Mouse (Mus musculus) hindbrain, embryonic 11.5 days (tissue): ENCODE measurements around the gene Krt88. TPM values are rescaled to one million over a fixed set of nuclear protein-coding genes. Genes with fewer than 3 reads are reported as not detected.

Experiments used
- ATAC-seq: fragments of 200-750 bp; cut with Nextera tagmentation; 2 replicates; pipeline ENCODE4 v1.8.0; 2017; ENCODE audit warnings: mild to moderate bottlenecking, moderate TSS enrichment, moderate library complexity; ENCODE audit not compliant: low FRiP score
- DNase-seq: peaks from one replicate; pipeline ENCODE4 v3.0.0-alpha.2; 2015; ENCODE audit warnings: low spot score
- H3K27ac ChIP-seq: fragments of 300-500 bp; sonication (generic); 2 replicates; pipeline ENCODE4 v1.5.1; 2014; ENCODE audit warnings: mild to moderate bottlenecking, low read depth, low read length
- H3K27me3 ChIP-seq: fragments of 300-500 bp; sonication (generic); 2 replicates; pipeline ENCODE4 v1.6.1; 2014; ENCODE audit warnings: mild to moderate bottlenecking, low read length, moderate library complexity, mixed read lengths; ENCODE audit not compliant: control insufficient read depth, insufficient read depth
- H3K36me3 ChIP-seq: fragments of 300-500 bp; sonication (generic); 2 replicates; pipeline ENCODE4 v1.6.1; 2014; ENCODE audit warnings: mild to moderate bottlenecking, low read length, moderate library complexity, mixed read lengths; ENCODE audit not compliant: control insufficient read depth, insufficient read depth
- H3K4me1 ChIP-seq: fragments of 300-500 bp; sonication (generic); replicated peaks from 2 replicates; pipeline ENCODE4 v1.6.1; 2014; ENCODE audit warnings: low read length, mixed read lengths; ENCODE audit not compliant: control insufficient read depth, insufficient read depth
- H3K4me2 ChIP-seq: fragments of 300-500 bp; sonication (generic); replicated peaks from 2 replicates; pipeline ENCODE4 v1.6.1; 2014; ENCODE audit warnings: mild to moderate bottlenecking, low read depth, low read length
- H3K4me3 ChIP-seq: fragments of 300-500 bp; sonication (generic); 2 replicates; pipeline ENCODE4 v1.5.1; 2014; ENCODE audit warnings: low read depth, low read length
- H3K9ac ChIP-seq: fragments of 300-500 bp; sonication (generic); 2 replicates; pipeline ENCODE4 v1.6.1; 2014; ENCODE audit warnings: low read depth, low read length
- H3K9me3 ChIP-seq: fragments of 300-500 bp; sonication (generic); 2 replicates; pipeline ENCODE4 v1.6.1; 2016; ENCODE audit warnings: low read length; ENCODE audit not compliant: control insufficient read depth
- WGBS: fragments of 180-500 bp; shearing (Covaris S2); extraction: QIAGEN DNeasy Blood & Tissue Kit; methylation state at CpG from one replicate; pipeline ENCODE4 v1.1.7; 2014; 5-methylcytosine and 5-hydroxymethylcytosine counted together
- polyA plus RNA-seq: library from polyadenylated mRNA; unstranded; fragments of >200 nt; fragmentation: Nextera tagmentation; extraction: Ambion mirVana; gene quantifications from 2 replicates; pipeline ENCODE4 v1.2.1, GENCODE M21; 2014

Gene Krt88
- polyA plus RNA-seq, 1 experiment from 2014 or later = not detected

DNA sequence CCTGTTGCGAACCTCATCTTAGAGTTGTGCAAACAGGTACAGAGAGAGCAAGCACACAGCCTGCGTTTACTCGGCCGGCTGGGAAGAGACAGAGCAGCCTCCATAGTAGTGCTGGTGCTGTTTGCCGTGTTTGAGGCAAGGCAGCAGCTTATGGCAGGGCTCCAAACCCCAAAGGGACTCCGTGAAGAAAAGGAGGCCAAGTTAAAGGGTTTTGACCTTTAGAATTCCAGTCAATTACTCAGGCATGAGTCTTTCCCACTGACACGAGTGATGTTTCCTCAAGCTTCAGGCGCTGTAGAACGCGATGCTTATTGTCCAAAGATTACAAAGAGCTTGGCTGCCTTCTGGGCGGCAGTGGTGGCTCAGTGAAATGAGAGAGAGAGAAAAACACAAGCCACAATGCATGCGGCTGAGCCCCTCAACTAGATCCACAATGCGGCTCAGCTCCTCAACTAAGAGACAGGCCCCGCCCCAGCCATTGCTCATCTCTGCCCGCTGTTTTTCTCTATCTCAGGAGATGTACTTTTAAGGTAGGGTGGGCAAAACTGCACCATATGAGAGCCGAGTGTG is 10.9 kb downstream of the Krt88 start:
- 49% methylated on average over 16 of the region's 16 CpGs for WGBS
- H3K36me3 ChIP-seq = no peaks in the 10 kb centered on the region
- 0 out of 2 replicates have a peak, but pooled peaks cover 3% of the 10 kb centered on the region for H3K4me1 ChIP-seq
- no peak overlapping the region for H3K4me2 ChIP-seq
- no peak for ATAC-seq
- H3K9me3 ChIP-seq = no peaks in the 10 kb centered on the region; the same call in 1 of the 2 replicates
- no peak overlapping the region for H3K9ac ChIP-seq
- H3K4me3 ChIP-seq = no peak overlapping the region
- H3K27me3 ChIP-seq = no peaks in the 10 kb centered on the region
- H3K27ac ChIP-seq = no peak overlapping the region
- DNase-seq = no peak

DNA sequence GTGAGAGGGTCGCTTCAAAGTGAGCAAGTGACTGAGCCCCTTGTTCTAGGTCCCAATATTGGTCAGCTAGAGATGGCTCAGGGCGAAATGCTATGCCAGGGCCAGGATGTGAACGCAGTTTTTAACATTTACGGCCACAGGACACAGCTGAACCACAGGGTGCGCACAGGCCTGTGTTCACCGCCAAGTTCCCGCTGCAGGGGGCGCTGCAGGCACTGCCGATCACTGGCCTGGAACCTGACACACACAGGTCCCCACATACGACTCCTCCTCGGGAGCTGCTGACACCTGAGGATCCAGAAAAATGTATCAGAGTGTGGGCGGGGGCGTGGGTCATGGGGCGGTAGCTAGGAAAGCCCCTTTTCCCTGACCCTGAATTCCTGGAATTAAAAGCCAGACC is 11.7 kb downstream of the Krt88 start:
- H3K9me3 ChIP-seq = no peaks in the 10 kb centered on the region; the same call in 1 of the 2 replicates
- WGBS = 79% methylated on average over 14 of the region's 14 CpGs
- ATAC-seq = no peak
- no peak overlapping the region for H3K9ac ChIP-seq
- no peak for DNase-seq
- no peaks in the 10 kb centered on the region for H3K36me3 ChIP-seq
- H3K4me1 ChIP-seq = 0 out of 2 replicates have a peak, but pooled peaks cover 3% of the 10 kb centered on the region
- no peak overlapping the region for H3K27ac ChIP-seq
- no peaks in the 10 kb centered on the region for H3K27me3 ChIP-seq
- H3K4me3 ChIP-seq = no peak overlapping the region
- no peak overlapping the region for H3K4me2 ChIP-seq

DNA sequence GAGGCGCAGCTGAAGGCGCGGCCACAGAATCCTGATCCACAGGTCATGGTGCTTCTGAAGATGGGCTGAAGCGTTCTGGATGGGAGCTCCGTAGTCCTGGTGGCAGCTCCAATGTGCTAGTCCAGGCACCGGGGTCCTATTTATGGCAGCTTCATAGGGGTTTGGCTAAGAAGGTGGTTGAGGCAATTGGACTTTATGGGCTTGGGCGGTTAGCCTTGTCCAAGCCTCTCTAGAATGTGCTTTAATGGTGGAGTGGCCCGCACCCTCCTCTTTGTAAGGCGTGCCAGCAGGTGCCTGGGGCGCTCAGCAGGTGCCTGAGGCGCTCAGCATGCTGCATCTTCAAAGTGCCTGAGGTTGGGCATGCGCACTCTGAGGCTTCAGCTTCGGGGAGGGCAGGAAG is 16.1 kb downstream of the Krt88 start, which contains the start of gene Krt81:
Gene Krt81, minus strand, starts transcription at position 101 of the 400 bp plus-strand sequence.
- DNase-seq (no peak), ATAC-seq (no peak)
- Histone ChIP-seq H3K4me3 (no peak within 1 kb of the TSS), H3K36me3 (no peaks in the 10 kb centered on the region), H3K9ac (no peak within 1 kb of the TSS), H3K27ac (no peak within 1 kb of the TSS), H3K9me3 (no peaks in the 10 kb centered on the region), H3K4me2 (no peak within 1 kb of the TSS), H3K4me1 (no peaks in the 10 kb centered on the region), H3K27me3 (no peaks in the 10 kb centered on the region)
- WGBS = 83% methylated on average over 13 of the region's 13 CpGs

DNA sequence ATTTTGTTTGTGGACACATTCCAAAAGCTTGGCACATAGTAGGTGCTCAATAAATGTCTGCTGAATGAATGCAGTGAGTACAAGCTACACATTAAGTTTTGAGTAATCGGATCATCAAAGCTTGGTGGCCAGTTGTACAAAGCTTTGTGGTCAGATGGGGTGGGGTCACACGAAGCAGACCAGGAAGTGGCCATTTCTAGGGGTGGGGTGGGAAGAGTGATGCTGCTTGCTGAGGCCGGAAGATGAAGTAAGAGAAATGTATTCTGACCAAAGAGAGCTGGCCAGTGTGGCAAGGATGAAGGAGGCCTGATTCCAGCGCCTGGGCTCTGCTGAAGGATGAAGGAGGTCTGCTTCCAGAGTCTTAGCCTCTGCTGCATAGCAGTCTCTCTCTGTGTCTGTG is 21.5 kb downstream of the Krt88 start:
- no peaks in the 10 kb centered on the region for H3K4me1 ChIP-seq
- H3K36me3 ChIP-seq = no peaks in the 10 kb centered on the region
- H3K4me3 ChIP-seq = no peak overlapping the region
- no peak overlapping the region for H3K27ac ChIP-seq
- ATAC-seq = no peak
- no peaks in the 10 kb centered on the region for H3K9me3 ChIP-seq
- DNase-seq = no peak
- H3K9ac ChIP-seq = no peak overlapping the region
- no peak overlapping the region for H3K4me2 ChIP-seq
- H3K27me3 ChIP-seq = no peaks in the 10 kb centered on the region
- WGBS = 93% methylated on average over 4 of the region's 4 CpGs

GRCm38 (mm10) chr15:101472952-101473528 is 25.5 kb downstream of the Krt88 start, which contains the start of gene Krt86:
TSS of gene Krt86 (plus strand) at chr15:101473478.
- Histone ChIP-seq H3K4me1 (no peaks in the 10 kb centered on the region), H3K27me3 (no peaks in the 10 kb centered on the region), H3K9ac (no peak within 1 kb of the TSS), H3K36me3 (no peaks in the 10 kb centered on the region), H3K4me3 (no peak within 1 kb of the TSS), H3K9me3 (no peaks in the 10 kb centered on the region), H3K27ac (no peak within 1 kb of the TSS), H3K4me2 (no peak within 1 kb of the TSS)
- DNase-seq = peak; percentile 56
- ATAC-seq = no peak
- 39% methylated on average over 10 of the region's 10 CpGs for WGBS

DNA sequence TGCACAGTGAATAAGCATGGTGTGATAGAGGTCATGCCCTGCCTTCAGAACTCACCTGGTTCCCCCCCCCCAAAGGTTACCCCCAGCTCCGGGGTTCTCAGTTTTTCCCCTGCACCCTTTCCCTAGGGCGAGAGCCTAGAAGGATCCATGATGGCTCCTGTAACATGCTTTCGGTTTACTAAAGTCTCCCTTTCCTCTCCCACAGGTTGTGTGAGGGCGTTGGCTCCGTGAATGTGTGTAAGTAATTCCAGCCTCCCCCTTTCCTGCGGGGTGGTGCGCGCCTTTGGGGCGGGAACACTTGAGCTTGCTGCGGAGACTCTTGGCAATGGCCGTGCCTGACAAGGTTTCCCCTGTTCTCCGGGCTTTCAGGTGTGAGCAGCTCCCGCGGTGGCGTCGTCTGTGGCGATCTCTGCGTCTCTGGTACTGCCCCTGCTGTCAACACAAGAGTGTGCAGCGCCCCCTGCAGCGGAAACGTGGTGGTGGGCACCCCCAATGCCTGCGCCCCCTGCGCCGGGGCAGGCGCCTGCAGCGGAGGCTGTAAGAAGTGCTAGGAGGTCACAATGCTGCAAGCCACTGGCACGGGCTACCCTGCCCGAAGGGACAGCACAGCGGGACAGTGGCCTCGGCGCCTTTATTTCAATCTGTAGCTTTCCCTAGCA is 31.6 kb downstream of the Krt88 start:
- WGBS = 13% methylated on average over 31 of the region's 31 CpGs
- DNase-seq (peak; percentile 74), ATAC-seq (no peak)
- Histone ChIP-seq H3K9me3 (no peaks in the 10 kb centered on the region), H3K4me3 (peak overlapping the region; percentile 24), H3K4me1 (peaks cover 7% of the 10 kb centered on the region), H3K9ac (peak overlapping the region; percentile 50; the same call in 1 of the 2 replicates), H3K27ac (no peak overlapping the region), H3K27me3 (peaks cover 4% of the 10 kb centered on the region; the same call in 1 of the 2 replicates), H3K4me2 (peak overlapping the region; percentile 67), H3K36me3 (no peaks in the 10 kb centered on the region)

DNA sequence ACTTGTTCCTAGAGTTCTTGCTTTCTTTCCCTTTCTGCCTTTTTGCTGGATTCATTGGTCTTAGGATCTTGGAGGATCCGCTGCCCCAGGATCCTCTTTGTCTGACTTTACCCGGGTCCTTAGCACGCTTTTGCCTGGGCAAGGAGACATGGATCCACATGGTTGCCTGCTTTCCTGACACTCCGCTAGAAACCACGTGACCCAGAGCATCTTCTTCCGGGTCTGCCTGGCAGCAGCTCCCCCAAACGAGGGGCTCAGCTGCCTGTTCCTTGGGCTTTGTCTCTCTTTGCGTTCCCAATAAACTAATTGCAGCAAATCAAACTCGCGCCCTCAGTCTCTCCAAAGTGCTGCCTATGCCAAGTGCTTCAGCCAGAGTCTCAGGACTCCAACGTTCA is 32.1 kb downstream of the Krt88 start:
- Histone ChIP-seq H3K4me1 (peaks cover 7% of the 10 kb centered on the region), H3K36me3 (no peaks in the 10 kb centered on the region), H3K4me3 (peak overlapping the region; percentile 24), H3K27ac (no peak overlapping the region), H3K27me3 (peaks cover 4% of the 10 kb centered on the region; the same call in 1 of the 2 replicates), H3K4me2 (peak overlapping the region; percentile 67), H3K9ac (peak overlapping the region; percentile 50; the same call in 1 of the 2 replicates), H3K9me3 (no peaks in the 10 kb centered on the region)
- WGBS = 31% methylated on average over 11 of the region's 11 CpGs
- ATAC-seq (no peak), DNase-seq (peak; percentile 49)

- no peak for ATAC-seq
- Histone ChIP-seq H3K27me3 (peaks cover 4% of the 10 kb centered on the region; the same call in 1 of the 2 replicates), H3K9ac (no peak overlapping the region), H3K9me3 (no peaks in the 10 kb centered on the region), H3K36me3 (no peaks in the 10 kb centered on the region), H3K27ac (no peak overlapping the region), H3K4me1 (peaks cover 7% of the 10 kb centered on the region), H3K4me2 (no peak overlapping the region), H3K4me3 (no peak overlapping the region)
- 35% methylated on average over 4 of the region's 4 CpGs for WGBS
- DNase-seq = no peak
Measured at GRCm38 (mm10) chr15:101482056-101482455, 34.5 kb downstream of the Krt88 start.
